Mouse (Mus musculus) common myeloid progenitor, adult 5-6 weeks (primary cell): Measurements from ENCODE around the gene Ptrhd1. TPM values are rescaled to one million over a fixed set of nuclear protein-coding genes. Genes with fewer than 3 reads are reported as not detected.

ENCODE experiments used
- ATAC-seq: replicated peaks from 2 replicates; pipeline ENCODE4 v1.8.0; 2016; ENCODE audit warnings: low read depth, mild to moderate bottlenecking, moderate TSS enrichment, inconsistent platforms; ENCODE audit not compliant: poor library complexity, severe bottlenecking
- total RNA-seq: library from RNA; stranded (forward); fragments of 200-1000, 187-1606 nt; gene quantifications from 2 replicates; pipeline ENCODE4 v1.2.3, GENCODE M21; 2017

The Ptrhd1 gene
- total RNA-seq, result 3.1 and 4.4 TPM in 2 replicates

GRCm38 (mm10) chr12:4233572-4234508, at the start of gene Ptrhd1, which contains the start of gene Cenpo:
TSS of gene Ptrhd1 (plus strand) at chr12:4234027.
TSS of gene Cenpo (minus strand) at chr12:4234294.
- ATAC-seq, result peak; percentile 92

- ATAC-seq, result no peak
Measured at GRCm38 (mm10) chr12:4184648-4185047, 49.2 kb upstream of the Ptrhd1 start.

- peak; percentile 60 for ATAC-seq
Measured at GRCm38 (mm10) chr12:4188171-4189059, 45.4 kb upstream of the Ptrhd1 start.

GRCm38 (mm10) chr12:4189060-4189447, 44.8 kb upstream of the Ptrhd1 start:
- ATAC-seq, result peak; percentile 77

GRCm38 (mm10) chr12:4192514-4192913, 41.3 kb upstream of the Ptrhd1 start:
- ATAC-seq, result no peak

GRCm38 (mm10) chr12:4193025-4193740, 40.6 kb upstream of the Ptrhd1 start:
- no peak for ATAC-seq

GRCm38 (mm10) chr12:4194643-4195042, 39.2 kb upstream of the Ptrhd1 start:
- ATAC-seq, result peak; percentile 62

GRCm38 (mm10) chr12:4198702-4199101, 35.1 kb upstream of the Ptrhd1 start:
- ATAC-seq, result no peak

GRCm38 (mm10) chr12:4199271-4199670, 34.6 kb upstream of the Ptrhd1 start:
- ATAC-seq, result no peak

GRCm38 (mm10) chr12:4201454-4202200, 32.2 kb upstream of the Ptrhd1 start:
- no peak for ATAC-seq

- no peak for ATAC-seq
Measured at GRCm38 (mm10) chr12:4202206-4202605, 31.6 kb upstream of the Ptrhd1 start.

GRCm38 (mm10) chr12:4206106-4206505, 27.7 kb upstream of the Ptrhd1 start:
- ATAC-seq, result no peak

- ATAC-seq, result peak; percentile 87
Measured at GRCm38 (mm10) chr12:4208405-4209133, 25.3 kb upstream of the Ptrhd1 start.

GRCm38 (mm10) chr12:4209196-4209595, 24.6 kb upstream of the Ptrhd1 start:
- no peak for ATAC-seq

GRCm38 (mm10) chr12:4211174-4211573, 22.7 kb upstream of the Ptrhd1 start:
- peak; percentile 76 for ATAC-seq

GRCm38 (mm10) chr12:4212908-4213307, 20.9 kb upstream of the Ptrhd1 start:
- no peak for ATAC-seq

GRCm38 (mm10) chr12:4230156-4230555, 3.7 kb upstream of the Ptrhd1 start:
- ATAC-seq, result no peak

GRCm38 (mm10) chr12:4232777-4233176, 1.1 kb upstream of the Ptrhd1 start:
- no peak for ATAC-seq

GRCm38 (mm10) chr12:4237481-4237880, 3.7 kb downstream of the Ptrhd1 start:
- ATAC-seq, result no peak
